Mouse (Mus musculus): ENCODE measurements around the gene Itpkc. TPM values are rescaled to one million over a fixed set of nuclear protein-coding genes. Genes with fewer than 3 reads are reported as not detected.
"Not testable (repeated sequence)": the region's sequence is repeated elsewhere in the genome, so short reads cannot be mapped to it uniquely, and the experiment has no call there.

Itpkc gene
- polyA plus RNA-seq, 1 experiment from 2014 or later = 10.7 TPM

DNA sequence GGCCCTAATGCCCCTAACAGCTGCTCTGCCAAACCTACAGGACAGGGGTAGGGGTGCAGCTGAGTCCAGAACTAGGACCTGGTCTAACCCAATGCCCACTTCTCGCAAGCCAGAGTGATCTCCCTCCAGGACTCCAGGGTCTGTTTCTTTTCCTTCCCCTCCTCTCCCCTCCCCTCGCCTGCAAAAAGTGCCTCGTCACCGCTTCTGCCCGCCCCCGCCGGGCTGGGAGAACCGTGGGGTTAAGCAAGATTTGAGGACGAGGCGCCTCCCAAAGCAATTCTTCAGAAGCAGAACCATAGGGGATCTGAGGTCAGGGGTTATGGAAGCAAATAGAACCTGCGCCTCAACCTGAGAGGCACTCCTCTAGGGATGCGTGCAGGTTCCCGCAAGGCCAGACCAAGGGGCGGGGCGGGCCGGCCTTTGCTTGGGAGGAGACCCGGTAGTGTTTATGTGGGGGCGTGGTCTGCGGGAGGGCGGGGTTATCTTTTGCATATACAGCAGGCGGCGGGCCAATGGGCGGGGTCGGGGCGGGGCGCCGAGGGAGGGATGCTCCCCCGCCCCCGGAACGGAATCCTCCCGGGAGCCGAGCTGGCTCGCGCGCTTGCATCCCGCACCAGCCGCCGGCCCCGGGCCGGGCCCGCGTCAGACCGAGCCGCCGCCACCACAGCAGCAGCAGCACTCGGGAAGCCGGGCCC is 29.9 kb upstream of the Itpkc start, which contains the start of gene Numbl:
Gene Numbl (plus strand): TSS at position 229 of the 695 bp plus-strand sequence.
- Histone ChIP-seq H3K27me3 (no peaks in the 10 kb centered on the region), H3K4me3 (peak within 1 kb of the TSS; percentile 90), H3K27ac (peak within 1 kb of the TSS; percentile 96), H3K4me2 (replicated peaks) (peak within 1 kb of the TSS; percentile 90), H3K9ac (peak within 1 kb of the TSS; percentile 96), H3K4me1 (peaks cover 43% of the 10 kb centered on the region), H3K36me3 (peaks cover 19% of the 10 kb centered on the region), H3K9me3 (replicated peaks) (no peaks in the 10 kb centered on the region)
- peak; percentile 83 for ATAC-seq (ENCODE audit: low FRiP score)
- WGBS = under 1% methylated on average over 41 of the region's 47 CpGs

DNA sequence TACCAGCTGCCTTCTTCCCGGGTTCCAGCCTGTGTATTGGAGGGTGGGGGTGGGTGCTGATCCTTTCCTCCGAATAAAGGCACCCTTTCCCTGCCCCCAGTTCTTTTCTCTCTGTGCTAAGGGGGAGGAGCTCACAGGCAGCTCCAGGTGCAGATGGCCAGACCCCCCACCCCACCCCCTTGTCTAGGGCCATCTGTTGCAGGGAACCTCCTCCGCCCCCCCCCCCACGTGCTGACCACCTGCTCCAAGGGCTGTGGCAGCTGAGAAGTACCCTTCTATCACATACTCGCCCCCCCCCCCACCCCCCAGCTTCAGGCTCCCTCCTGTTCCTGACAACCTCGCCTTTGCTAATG is 29.4 kb upstream of the Itpkc start:
- Histone ChIP-seq H3K27ac (peak overlapping the region; percentile 96), H3K4me2 (replicated peaks) (peak overlapping the region; percentile 90), H3K9ac (peak overlapping the region; percentile 96), H3K4me3 (peak overlapping the region; percentile 90), H3K9me3 (replicated peaks) (no peaks in the 10 kb centered on the region), H3K4me1 (peaks cover 43% of the 10 kb centered on the region), H3K36me3 (peaks cover 17% of the 10 kb centered on the region), H3K27me3 (no peaks in the 10 kb centered on the region)
- 0% methylated on average over 6 of the region's 6 CpGs for WGBS
- peak; percentile 21; the same call in 1 of the 2 replicates for ATAC-seq (ENCODE audit: low FRiP score)

DNA sequence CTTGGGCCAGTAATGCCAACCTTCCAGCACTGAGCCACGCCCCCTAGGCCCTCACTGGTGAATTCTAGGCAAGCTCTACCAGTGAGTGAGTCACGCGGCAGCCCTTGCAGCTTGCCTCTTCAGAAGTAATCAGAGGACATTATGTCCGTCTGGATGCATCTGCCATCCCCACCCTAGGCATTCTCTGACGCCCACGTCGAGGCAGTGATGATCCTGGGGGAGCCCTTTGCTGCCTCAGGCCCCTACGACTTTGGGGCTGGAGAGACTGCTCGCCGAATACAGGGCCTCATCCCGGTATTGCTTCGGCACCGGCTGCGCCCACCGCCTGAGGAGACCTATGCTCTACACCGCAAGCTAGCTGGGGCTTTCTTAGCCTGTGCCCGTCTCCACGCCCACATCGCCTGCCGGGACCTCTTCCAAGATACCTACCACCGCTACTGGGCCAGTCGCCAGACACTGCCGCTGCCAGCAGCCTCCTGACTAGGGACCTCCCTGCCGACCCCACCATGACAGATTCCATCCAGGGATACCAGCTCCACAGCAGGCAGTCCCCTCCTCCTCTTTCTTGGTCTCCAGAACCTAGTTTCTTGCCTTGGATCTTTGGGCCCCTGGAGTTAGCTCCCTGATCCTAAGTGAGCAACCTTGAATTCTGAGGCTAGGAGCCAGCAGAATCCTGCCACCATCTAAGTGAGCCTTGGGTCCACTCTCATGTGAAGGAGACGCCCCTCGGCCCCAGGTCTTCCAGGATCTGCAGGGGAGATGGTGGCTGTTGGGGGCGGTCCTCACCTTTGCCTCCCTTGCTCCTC is 28.8 kb upstream of the Itpkc start:
- 12% methylated on average over 27 of the region's 27 CpGs for WGBS
- no peaks in the 10 kb centered on the region for H3K27me3 ChIP-seq
- peak overlapping the region; percentile 90 for H3K4me2 ChIP-seq (replicated peaks)
- no peaks in the 10 kb centered on the region for H3K9me3 ChIP-seq (replicated peaks)
- H3K4me3 ChIP-seq = peak overlapping the region; percentile 90
- ATAC-seq (ENCODE audit: low FRiP score) = peak; percentile 11; the same call in 1 of the 2 replicates
- peak overlapping the region; percentile 96 for H3K9ac ChIP-seq
- H3K27ac ChIP-seq = peak overlapping the region; percentile 96
- peaks cover 12% of the 10 kb centered on the region for H3K36me3 ChIP-seq
- H3K4me1 ChIP-seq = peaks cover 43% of the 10 kb centered on the region

DNA sequence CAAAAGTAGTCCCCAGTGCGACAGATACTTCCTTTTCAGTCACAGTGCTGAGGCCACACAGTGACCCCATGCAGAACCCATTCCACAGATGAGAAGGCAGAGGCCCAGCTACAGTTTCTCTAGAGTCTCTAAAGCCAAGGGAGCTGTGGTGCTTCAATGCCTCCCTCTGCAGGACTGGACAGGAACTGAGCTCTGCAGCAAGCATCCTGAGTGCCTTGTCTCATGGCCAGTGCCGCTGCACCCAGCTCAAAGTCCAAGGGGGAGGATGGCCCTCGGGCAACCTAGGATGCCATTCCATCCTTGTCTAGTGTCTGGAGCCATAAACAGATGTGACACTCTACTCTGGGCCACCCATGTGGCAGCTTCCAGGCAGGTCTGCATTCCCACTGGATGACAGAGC is 27.3 kb upstream of the Itpkc start:
- Histone ChIP-seq H3K9ac (no peak overlapping the region), H3K36me3 (peaks cover 16% of the 10 kb centered on the region), H3K4me1 (peaks cover 29% of the 10 kb centered on the region), H3K9me3 (replicated peaks) (no peaks in the 10 kb centered on the region), H3K27ac (no peak overlapping the region), H3K27me3 (no peaks in the 10 kb centered on the region), H3K4me3 (no peak overlapping the region), H3K4me2 (replicated peaks) (no peak overlapping the region)
- no peak for ATAC-seq (ENCODE audit: low FRiP score)
- 72% methylated on average over 3 of the region's 3 CpGs for WGBS

DNA sequence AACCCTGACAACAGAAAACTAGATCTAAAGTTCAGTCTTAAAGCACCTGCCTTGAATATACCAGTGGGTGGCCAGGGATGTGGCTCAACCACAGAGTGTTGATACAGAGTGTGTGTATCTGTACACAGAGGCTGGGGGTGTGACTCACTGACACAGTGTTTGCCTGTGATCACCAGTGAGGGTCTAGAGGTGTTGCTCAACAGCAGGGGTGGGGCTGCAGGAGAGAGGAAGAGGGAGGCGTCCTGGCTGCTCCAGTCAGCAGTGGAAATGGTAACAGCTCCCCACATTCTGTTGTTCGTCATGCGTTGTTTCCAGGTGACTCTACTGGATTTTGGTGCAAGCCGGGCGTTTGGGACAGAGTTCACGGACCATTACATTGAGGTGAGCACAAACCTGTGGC is 23.5 kb upstream of the Itpkc start:
- no peak overlapping the region for H3K4me3 ChIP-seq
- peaks cover 27% of the 10 kb centered on the region for H3K36me3 ChIP-seq
- no peaks in the 10 kb centered on the region for H3K27me3 ChIP-seq
- WGBS = 90% methylated on average over 6 of the region's 6 CpGs
- peaks cover 3% of the 10 kb centered on the region; the same call in 1 of the 2 replicates for H3K4me1 ChIP-seq
- H3K4me2 ChIP-seq (replicated peaks) = no peak overlapping the region
- ATAC-seq (ENCODE audit: low FRiP score) = no peak
- H3K9ac ChIP-seq = no peak overlapping the region
- no peaks in the 10 kb centered on the region for H3K9me3 ChIP-seq (replicated peaks)
- H3K27ac ChIP-seq = no peak overlapping the region

DNA sequence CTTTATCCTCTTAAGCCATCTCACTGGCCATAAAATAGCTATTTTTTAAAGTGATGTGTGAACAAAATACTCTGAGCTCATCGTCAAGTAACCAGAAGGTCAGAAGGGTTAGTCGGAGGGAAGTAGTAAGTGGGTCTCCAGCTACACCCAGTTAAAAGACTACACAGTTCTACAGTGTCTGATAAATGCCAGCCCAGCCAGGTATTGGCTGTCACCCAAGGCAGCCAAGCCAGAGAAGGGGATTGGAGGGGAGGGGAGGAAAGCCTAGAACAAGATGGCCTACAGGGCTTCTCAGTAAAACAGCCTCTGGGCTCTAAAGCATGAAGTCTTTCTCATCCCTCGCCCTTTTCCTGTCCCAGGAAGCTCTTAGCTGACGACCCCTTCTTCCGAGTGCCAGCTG is 21.5 kb upstream of the Itpkc start:
- WGBS = 82% methylated on average over 5 of the region's 5 CpGs

DNA sequence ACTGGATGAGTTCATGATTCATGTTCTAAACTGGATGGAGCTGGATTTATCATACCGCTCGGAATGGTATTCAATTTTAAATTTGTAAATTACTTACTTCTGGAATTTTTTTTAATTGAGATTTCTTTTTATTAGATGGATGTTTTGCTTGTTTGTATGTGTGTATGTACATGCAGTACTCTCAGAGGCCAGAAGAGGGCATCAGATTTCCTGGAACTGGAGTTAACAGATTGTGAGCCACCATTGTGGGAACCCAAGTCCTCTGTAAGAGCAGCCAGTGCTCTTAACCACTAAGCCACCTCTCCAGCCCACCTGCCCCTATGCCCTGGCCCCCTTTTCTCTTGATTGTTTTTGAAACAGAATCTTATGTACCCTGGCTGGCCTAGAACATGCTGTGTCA is 20.7 kb upstream of the Itpkc start:
- no peak for ATAC-seq (ENCODE audit: low FRiP score)
- H3K4me2 ChIP-seq (replicated peaks) = no peak overlapping the region
- 93% methylated on average over 2 of the region's 2 CpGs for WGBS
- H3K4me3 ChIP-seq = no peak overlapping the region
- no peaks in the 10 kb centered on the region for H3K4me1 ChIP-seq
- H3K27me3 ChIP-seq = no peaks in the 10 kb centered on the region
- no peak overlapping the region for H3K27ac ChIP-seq
- no peaks in the 10 kb centered on the region for H3K9me3 ChIP-seq (replicated peaks)
- no peak overlapping the region for H3K9ac ChIP-seq
- peaks cover 41% of the 10 kb centered on the region for H3K36me3 ChIP-seq

More for the DNA sequence above, 21.5 kb upstream of the Itpkc start:
- Histone ChIP-seq H3K9me3 (replicated peaks) (no peaks in the 10 kb centered on the region), H3K36me3 (peaks cover 45% of the 10 kb centered on the region), H3K4me1 (no peaks in the 10 kb centered on the region), H3K4me2 (replicated peaks) (no peak overlapping the region), H3K4me3 (no peak overlapping the region), H3K27ac (no peak overlapping the region), H3K9ac (no peak overlapping the region), H3K27me3 (no peaks in the 10 kb centered on the region)
- no peak for ATAC-seq (ENCODE audit: low FRiP score)

DNA sequence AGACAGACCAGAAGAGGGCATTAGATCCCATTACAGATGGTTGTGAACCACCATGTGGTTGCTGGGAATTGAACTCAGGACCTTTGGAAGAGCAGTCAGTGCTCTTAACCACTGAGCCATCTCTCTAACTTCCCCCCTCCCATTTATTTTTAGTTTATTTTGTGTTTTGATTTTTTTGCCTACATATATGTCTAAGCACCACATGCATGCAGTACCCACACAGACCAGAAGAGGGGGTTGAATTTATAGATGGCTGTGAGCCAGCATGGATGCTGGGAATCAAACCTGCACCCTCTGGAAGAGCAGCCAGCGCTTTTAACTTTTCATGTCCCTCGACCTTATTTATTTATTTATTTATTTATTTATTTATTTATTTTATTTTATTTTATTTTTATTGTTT is 15.6 kb upstream of the Itpkc start:
- WGBS = 78% methylated on average over 2 of the region's 2 CpGs

DNA sequence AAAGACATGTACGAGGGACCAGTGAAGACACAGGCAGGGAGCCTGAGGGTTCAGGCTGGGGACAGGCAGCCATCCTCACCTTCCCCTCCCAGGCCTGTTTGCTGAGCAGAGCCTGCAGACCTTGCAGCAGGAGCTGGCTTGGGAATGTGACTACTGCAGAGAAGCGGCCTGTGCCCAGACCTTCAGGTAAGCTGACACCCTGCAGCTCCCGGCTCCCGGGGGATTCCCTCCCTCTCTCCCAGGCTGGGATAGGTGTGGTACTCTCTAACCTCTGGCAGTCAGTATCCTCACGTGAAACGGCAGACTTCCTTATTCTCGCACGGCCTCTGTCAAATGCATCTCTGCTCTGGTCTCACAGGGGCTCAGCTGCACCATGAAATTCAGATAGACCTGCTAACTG is 14.8 kb upstream of the Itpkc start:
- H3K9ac ChIP-seq = no peak overlapping the region
- H3K4me2 ChIP-seq (replicated peaks) = no peak overlapping the region
- ATAC-seq (ENCODE audit: low FRiP score) = no peak
- no peaks in the 10 kb centered on the region for H3K4me1 ChIP-seq
- no peak overlapping the region for H3K4me3 ChIP-seq
- no peaks in the 10 kb centered on the region for H3K9me3 ChIP-seq (replicated peaks)
- no peaks in the 10 kb centered on the region for H3K27me3 ChIP-seq
- peaks cover 61% of the 10 kb centered on the region for H3K36me3 ChIP-seq
- WGBS = 72% methylated on average over 8 of the region's 8 CpGs
- H3K27ac ChIP-seq = no peak overlapping the region

More for the DNA sequence above, 15.6 kb upstream of the Itpkc start:
- H3K4me1 ChIP-seq; H3K4me3 ChIP-seq; H3K9ac ChIP-seq; H3K27me3 ChIP-seq; H3K4me2 ChIP-seq (replicated peaks); H3K9me3 ChIP-seq (replicated peaks); H3K27ac ChIP-seq; ATAC-seq (ENCODE audit: low FRiP score): not testable (repeated sequence)
- H3K36me3 ChIP-seq = peaks cover 56% of the 10 kb centered on the region

DNA sequence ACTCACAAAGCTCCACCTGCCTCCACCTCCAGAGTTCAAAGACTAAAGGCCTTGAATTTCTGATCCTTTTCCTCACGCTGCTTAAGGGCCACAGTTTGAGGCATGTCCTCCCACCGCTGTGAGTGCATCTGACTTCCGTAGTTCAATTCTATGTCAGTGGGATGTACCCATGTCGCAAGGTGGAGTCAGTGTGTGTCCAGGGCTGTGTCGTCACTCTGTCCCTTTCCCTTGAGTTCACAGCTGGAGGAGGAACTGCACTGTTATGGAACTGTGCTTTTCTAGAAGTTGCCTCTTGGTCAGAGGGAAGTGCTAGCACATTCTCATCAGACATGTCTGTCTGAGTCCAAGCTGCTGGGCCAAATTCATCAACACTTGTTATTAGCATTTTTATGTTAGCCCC is 10.1 kb upstream of the Itpkc start:
- Histone ChIP-seq H3K4me3 (no peak overlapping the region), H3K4me1 (peaks cover 6% of the 10 kb centered on the region), H3K4me2 (replicated peaks) (no peak overlapping the region), H3K36me3 (peaks cover 46% of the 10 kb centered on the region), H3K27ac (no peak overlapping the region), H3K9ac (no peak overlapping the region), H3K27me3 (no peaks in the 10 kb centered on the region), H3K9me3 (replicated peaks) (no peaks in the 10 kb centered on the region)
- WGBS = 90% methylated on average over 5 of the region's 5 CpGs
- ATAC-seq (ENCODE audit: low FRiP score) = no peak

DNA sequence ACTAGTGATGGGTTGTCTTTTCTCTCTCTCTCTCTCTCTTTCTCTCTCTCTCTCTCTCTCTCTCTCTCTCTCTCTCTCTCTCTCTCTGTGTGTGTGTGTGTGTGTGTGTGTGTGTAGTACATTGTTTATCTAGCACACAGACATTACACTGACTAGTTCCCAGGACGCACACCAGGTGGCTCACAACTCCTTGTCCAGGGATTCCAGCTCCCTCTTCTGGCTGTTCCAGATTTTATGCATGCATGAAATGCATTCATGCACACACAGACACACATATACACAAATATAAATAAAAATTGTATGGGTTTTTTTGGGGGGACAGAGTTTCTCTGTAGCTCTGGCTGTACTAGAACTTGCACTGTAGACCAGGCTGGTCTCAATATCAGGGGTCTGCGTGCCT is 9.1 kb upstream of the Itpkc start:
- 85% methylated on average over 2 of the region's 2 CpGs for WGBS
- H3K9me3 ChIP-seq (replicated peaks) = no peaks in the 10 kb centered on the region
- no peak for ATAC-seq (ENCODE audit: low FRiP score)

DNA sequence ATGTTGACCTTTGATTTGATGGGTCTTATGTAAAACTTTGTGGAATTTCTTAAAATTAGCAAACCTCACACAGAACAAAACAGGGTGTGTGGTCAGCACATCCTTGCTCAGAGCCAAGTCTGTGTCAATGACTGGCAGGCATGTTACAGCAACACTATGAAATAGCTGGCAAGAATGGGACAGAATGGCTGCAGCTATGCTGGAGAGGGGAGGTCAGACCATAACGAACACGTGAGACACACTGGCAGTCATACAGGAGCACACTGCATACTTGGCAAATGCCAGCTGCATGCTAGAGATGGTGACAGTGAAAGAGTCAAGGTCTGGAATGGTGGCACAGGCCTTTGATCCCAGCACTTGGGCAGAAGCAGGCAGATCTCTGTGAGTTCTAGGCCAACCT is 7.3 kb upstream of the Itpkc start:
- Histone ChIP-seq H3K27ac (no peak overlapping the region), H3K4me3 (no peak overlapping the region), H3K4me2 (replicated peaks) (no peak overlapping the region), H3K36me3 (peaks cover 28% of the 10 kb centered on the region), H3K9ac (no peak overlapping the region), H3K9me3 (replicated peaks) (no peaks in the 10 kb centered on the region), H3K4me1 (peaks cover 12% of the 10 kb centered on the region), H3K27me3 (no peaks in the 10 kb centered on the region)
- ATAC-seq (ENCODE audit: low FRiP score) = no peak
- 86% methylated on average over 2 of the region's 2 CpGs for WGBS

More for the DNA sequence above, 9.1 kb upstream of the Itpkc start:
- H3K36me3 ChIP-seq = peaks cover 37% of the 10 kb centered on the region
- no peaks in the 10 kb centered on the region for H3K27me3 ChIP-seq
- no peak overlapping the region for H3K4me3 ChIP-seq
- no peak overlapping the region for H3K27ac ChIP-seq
- no peak overlapping the region for H3K4me2 ChIP-seq (replicated peaks)
- no peak overlapping the region for H3K9ac ChIP-seq
- peaks cover 11% of the 10 kb centered on the region for H3K4me1 ChIP-seq
